ENCODE assay signal across 8 mouse cellular contexts in the genomic region with DNA sequence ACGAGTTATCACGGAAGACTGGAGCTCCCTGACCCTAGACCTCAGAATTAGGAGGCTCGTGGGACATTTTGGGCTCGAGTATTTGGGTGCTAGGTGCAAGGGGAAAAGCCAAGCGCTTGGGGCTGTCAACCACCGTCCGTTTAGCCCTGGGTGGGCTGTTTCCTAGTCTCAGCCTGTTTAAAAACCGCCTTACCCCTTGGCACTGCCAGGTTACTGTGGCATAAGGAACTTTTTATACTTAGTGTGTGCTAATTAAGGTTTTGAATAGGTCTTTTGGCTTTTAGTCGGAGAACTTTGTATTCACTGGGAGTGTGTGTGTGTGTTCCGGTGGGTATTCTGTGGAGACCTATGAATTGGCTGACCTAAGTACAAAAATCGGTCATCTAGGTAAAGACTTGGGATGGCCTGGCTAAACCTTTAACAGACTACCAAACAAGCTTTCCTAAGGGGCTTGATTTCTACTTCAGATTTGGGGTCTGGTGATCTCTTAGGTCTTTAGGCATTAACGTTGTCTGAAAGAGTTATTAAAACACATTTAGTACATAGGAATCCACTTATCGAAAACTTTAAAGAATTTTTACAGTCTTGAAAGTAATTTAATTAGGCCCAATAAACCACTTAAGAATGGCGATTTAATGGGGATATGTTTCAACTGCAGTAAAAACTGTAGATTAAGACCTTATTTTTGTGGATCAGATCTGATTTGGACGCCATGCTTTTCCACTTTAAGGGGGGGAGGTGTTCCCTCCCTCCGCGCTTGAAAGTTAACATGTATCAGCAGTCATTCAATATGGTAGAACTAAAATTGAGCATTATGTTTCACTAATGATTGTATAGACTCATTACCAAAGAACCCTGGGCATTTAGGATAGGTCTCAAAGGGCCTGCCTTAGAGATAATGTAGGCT. TPM values are rescaled to one million over a fixed set of nuclear protein-coding genes. Genes with fewer than 3 reads are reported as not detected.
A peak's percentile ranks its signal among the peaks of the same experiment; 100 is the strongest.
DNase-seq lines count a peak whose midpoint lies in the region; ATAC-seq and TF ChIP-seq lines count a peak whose summit lies in the region.

No protein-coding gene starts in this region.

- H3K4me1 ChIP-seq in lung, postnatal 0 days (ENCODE audit: insufficient read depth, low read depth, low read length): peaks cover 14% of the 10 kb centered on the region; the same call in 1 of the 2 replicates
- H3K4me1 ChIP-seq in embryonic facial prominence, embryonic 10.5 days: peaks cover 43% of the 10 kb centered on the region
- H3K4me1 ChIP-seq in intestine, embryonic 16.5 days (ENCODE audit: control insufficient read depth, insufficient read depth, low read length): peaks cover 10% of the 10 kb centered on the region
- peaks cover 32% of the 10 kb centered on the region for H3K4me1 ChIP-seq in neural tube, embryonic 15.5 days

- peak overlapping the region; percentile 70 for H3K9ac ChIP-seq in lung, postnatal 0 days (replicated peaks; ENCODE audit: low read depth)
- H3K9ac ChIP-seq in intestine, embryonic 16.5 days (ENCODE audit: low read depth, low read length): peak overlapping the region; percentile 87
- H3K9ac ChIP-seq in neural tube, embryonic 15.5 days (replicated peaks): peak overlapping the region; percentile 72

- no peak for TF ChIP-seq EP300 in lung, postnatal 0 days (IDR thresholded peaks at IDR 0.05)

- no peak for TF ChIP-seq CTCF in lung, postnatal 0 days (IDR thresholded peaks at IDR 0.05)

- H3K9me3 ChIP-seq in lung, postnatal 0 days (ENCODE audit: low read length): no peaks in the 10 kb centered on the region
- H3K9me3 ChIP-seq in embryonic facial prominence, embryonic 10.5 days: no peaks in the 10 kb centered on the region
- H3K9me3 ChIP-seq in intestine, embryonic 16.5 days (ENCODE audit: control insufficient read depth, low read length): no peaks in the 10 kb centered on the region
- H3K9me3 ChIP-seq in neural tube, embryonic 15.5 days (replicated peaks): no peaks in the 10 kb centered on the region

- no peaks in the 10 kb centered on the region for H3K36me3 ChIP-seq in lung, postnatal 0 days (ENCODE audit: insufficient read depth, low read length)
- H3K36me3 ChIP-seq in embryonic facial prominence, embryonic 10.5 days (replicated peaks): no peaks in the 10 kb centered on the region
- no peaks in the 10 kb centered on the region for H3K36me3 ChIP-seq in intestine, embryonic 16.5 days (ENCODE audit: control insufficient read depth, insufficient read depth, low read length)
- H3K36me3 ChIP-seq in neural tube, embryonic 15.5 days: no peaks in the 10 kb centered on the region

- no peak for ATAC-seq in lung, postnatal 0 days
- ATAC-seq in intestine, embryonic 16.5 days: no peak
- no peak for ATAC-seq in neural tube, embryonic 15.5 days (ENCODE audit: low FRiP score)

- DNase-seq in lung, postnatal 0 days (ENCODE audit: low spot score): no peak
- no peak for DNase-seq in lung, postnatal 10 days
- DNase-seq in embryonic facial prominence, embryonic 10.5 days (ENCODE audit: low spot score): no peak
- DNase-seq in frontal cortex, postnatal 10 days (ENCODE audit: low spot score in 2 of 2): no peak
- no peak for DNase-seq in urinary bladder, postnatal 10 days (ENCODE audit: low spot score)
- DNase-seq in gastrocnemius, postnatal 25 days: no peak

- 34% methylated on average over 17 of the region's 17 CpGs for WGBS in lung, postnatal 0 days
- 32% methylated on average over 17 of the region's 17 CpGs for WGBS in embryonic facial prominence, embryonic 10.5 days
- WGBS in intestine, embryonic 16.5 days: 28% methylated on average over 17 of the region's 17 CpGs
- 21% methylated on average over 17 of the region's 17 CpGs for WGBS in neural tube, embryonic 15.5 days

- H3K4me2 ChIP-seq in lung, postnatal 0 days (replicated peaks; ENCODE audit: low read depth, low read length): peak overlapping the region; percentile 97
- H3K4me2 ChIP-seq in intestine, embryonic 16.5 days (ENCODE audit: low read depth, low read length): peak overlapping the region; percentile 95
- H3K4me2 ChIP-seq in neural tube, embryonic 15.5 days: peak overlapping the region; percentile 81

- peak overlapping the region; percentile 82 for H3K4me3 ChIP-seq in lung, postnatal 0 days (ENCODE audit: low read depth, low read length)
- H3K4me3 ChIP-seq in embryonic facial prominence, embryonic 10.5 days: peak overlapping the region; percentile 88
- H3K4me3 ChIP-seq in intestine, embryonic 16.5 days (ENCODE audit: low read length): peak overlapping the region; percentile 68
- H3K4me3 ChIP-seq in neural tube, embryonic 15.5 days (replicated peaks): peak overlapping the region; percentile 71

- H3K27me3 ChIP-seq in lung, postnatal 0 days (replicated peaks; ENCODE audit: insufficient read depth, low read length): no peaks in the 10 kb centered on the region
- peaks cover 14% of the 10 kb centered on the region; the same call in 1 of the 2 replicates for H3K27me3 ChIP-seq in embryonic facial prominence, embryonic 10.5 days (replicated peaks; ENCODE audit: low read depth, poor library complexity, severe bottlenecking)
- no peaks in the 10 kb centered on the region for H3K27me3 ChIP-seq in intestine, embryonic 16.5 days (replicated peaks; ENCODE audit: control insufficient read depth, insufficient read depth, low read length)
- no peaks in the 10 kb centered on the region; the same call in 1 of the 2 replicates for H3K27me3 ChIP-seq in neural tube, embryonic 15.5 days (replicated peaks)

- H3K27ac ChIP-seq in lung, postnatal 0 days (ENCODE audit: low read length): peak overlapping the region; percentile 94; the same call in 1 of the 2 replicates
- no peak overlapping the region for H3K27ac ChIP-seq in embryonic facial prominence, embryonic 10.5 days (replicated peaks)
- peak overlapping the region; percentile 94 for H3K27ac ChIP-seq in intestine, embryonic 16.5 days (ENCODE audit: low read length)
- no peak overlapping the region for H3K27ac ChIP-seq in neural tube, embryonic 15.5 days (replicated peaks)

RNA-seq across cellular contexts. Expression of a gene that starts 2.0 kb away (rescaled TPM):
- 1.7 and 2.0 TPM in 2 replicates for polyA plus RNA-seq in lung, postnatal 0 days (2015; fragmentation: Nextera tagmentation; extraction: Ambion mirVana)
- 1.9 and 2.3 TPM in 2 replicates for polyA plus RNA-seq in embryonic facial prominence, embryonic 10.5 days (2016; fragmentation: Nextera tagmentation; extraction: Ambion mirVana)
- 1.8 and 2.0 TPM in 2 replicates for polyA plus RNA-seq in intestine, embryonic 16.5 days (2015; fragmentation: Nextera tagmentation; extraction: Ambion mirVana)
- 2.4 and 3.1 TPM in 2 replicates for polyA plus RNA-seq in neural tube, embryonic 15.5 days (2015; fragmentation: Nextera tagmentation; extraction: Ambion mirVana)
- total RNA-seq in gastrocnemius, postnatal 25 days (2021): 1 to 10 TPM; 6.0 to 6.6 TPM

Comparison
In these comparisons a context has a peak if more than half of its experiments do, and no peak if none do; other contexts are left out.
1. H3K27ac ChIP-seq: peak in lung, postnatal 0 days (single experiment) and intestine, embryonic 16.5 days (single experiment); none in embryonic facial prominence, embryonic 10.5 days (single experiment) and neural tube, embryonic 15.5 days (single experiment).
2. Peak in every context shown above with its lines, with median percentiles within 50 percentile points of each other: H3K4me2 ChIP-seq, H3K4me3 ChIP-seq and H3K9ac ChIP-seq.